Mouse (Mus musculus) gastrocnemius, adult 2 months (tissue): Measurements from ENCODE around the gene Oaf. TPM values are rescaled to one million over a fixed set of nuclear protein-coding genes. Genes with fewer than 3 reads are reported as not detected.

ENCODE experiments used
- DNase-seq: peaks from one replicate; pipeline ENCODE4 v3.0.0; 2022
- H3K27ac ChIP-seq: fragments of 200-600 bp; 2 replicates; pipeline ENCODE4 v1.8.1; 2022; ENCODE audit warnings: mild to moderate bottlenecking
- H3K4me3 ChIP-seq: fragments of 200-600 bp; 2 replicates; pipeline ENCODE4 v1.8.1; 2022; ENCODE audit warnings: mild to moderate bottlenecking, moderate library complexity
- CTCF ChIP-seq: fragments of 200-600 bp; IDR thresholded peaks from 2 replicates; pipeline ENCODE4 v1.8.1; 2022; ENCODE audit warnings: antibody characterized with exemption, mild to moderate bottlenecking, moderate library complexity
- intact Hi-C: fragments of 180-260 bp; cut with DNase I; formaldehyde crosslinking; loops from one replicate; pipeline ENCODE4 v1.15.1; 2025
- total RNA-seq, 2 experiments: library from RNA; stranded (reverse); gene quantifications; 2 replicates each; pipeline ENCODE4 v1.2.3; 2021

Gene Oaf
- total RNA-seq, 2 experiments from 2014 or later = 2.9 to 8.9 TPM

- no peak for TF ChIP-seq CTCF
- Histone ChIP-seq H3K4me3 (peak overlapping the region; percentile 42), H3K27ac (no peak overlapping the region)
- DNase-seq = no peak
- intact Hi-C loops = no loop called here
Observed at GRCm38 (mm10) chr9:43205343-43206021, 34.2 kb downstream of the Oaf start.

DNA sequence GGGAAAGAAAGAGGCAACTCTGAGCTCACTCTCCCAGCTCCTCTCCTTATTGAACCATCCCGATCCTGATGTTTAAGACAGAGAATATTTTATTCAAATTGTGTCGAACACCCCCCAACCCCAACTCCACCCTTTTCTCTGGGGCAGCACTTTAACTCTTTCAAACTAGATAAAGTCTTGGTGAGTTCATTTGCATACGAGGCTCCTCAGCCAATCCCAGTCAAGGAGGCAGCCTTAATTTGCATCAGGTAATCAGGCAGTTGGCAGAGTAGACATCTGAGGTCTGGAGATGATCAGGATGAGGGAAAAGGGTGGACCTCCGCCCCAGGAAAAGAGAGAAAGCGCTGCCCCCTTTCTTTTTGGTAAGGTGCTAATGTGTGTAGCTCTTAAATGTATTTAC lies 39.5 kb downstream of the Oaf start:
- TF ChIP-seq CTCF = no peak
- no peak overlapping the region for H3K27ac ChIP-seq
- intact Hi-C loops = no loop called here

DNA sequence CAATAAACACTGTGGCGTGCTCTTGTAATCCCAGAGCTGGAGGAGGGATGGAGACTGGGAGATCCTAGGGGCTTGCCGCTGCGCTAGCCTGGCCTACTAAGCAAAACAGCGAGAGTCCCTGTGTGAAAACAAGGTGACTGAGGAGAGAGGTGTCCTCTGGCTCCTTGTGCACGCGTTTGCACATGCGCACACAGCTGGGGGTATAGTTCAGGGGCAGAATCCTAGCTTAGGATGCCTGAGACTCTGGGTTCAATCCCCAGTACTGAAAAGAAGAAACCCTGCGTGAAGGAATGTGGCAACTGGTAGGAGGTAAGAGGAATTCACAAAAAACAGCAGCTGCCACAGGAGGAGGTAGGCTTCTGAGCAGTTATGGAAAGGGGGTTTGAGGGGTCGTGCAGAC lies 45.7 kb downstream of the Oaf start:
- no peak for TF ChIP-seq CTCF
- no peak for DNase-seq
- Histone ChIP-seq H3K27ac (no peak overlapping the region), H3K4me3 (no peak overlapping the region)
- intact Hi-C loops = no loop called here

More for the DNA sequence above, 39.5 kb downstream of the Oaf start:
- no peak for DNase-seq
- no peak overlapping the region for H3K4me3 ChIP-seq

- intact Hi-C loops = no loop called here
- H3K4me3 ChIP-seq = no peak overlapping the region
- DNase-seq = no peak
- H3K27ac ChIP-seq = no peak overlapping the region
- no peak for TF ChIP-seq CTCF
Observed at GRCm38 (mm10) chr9:43191561-43191960, 48.1 kb downstream of the Oaf start.

DNA sequence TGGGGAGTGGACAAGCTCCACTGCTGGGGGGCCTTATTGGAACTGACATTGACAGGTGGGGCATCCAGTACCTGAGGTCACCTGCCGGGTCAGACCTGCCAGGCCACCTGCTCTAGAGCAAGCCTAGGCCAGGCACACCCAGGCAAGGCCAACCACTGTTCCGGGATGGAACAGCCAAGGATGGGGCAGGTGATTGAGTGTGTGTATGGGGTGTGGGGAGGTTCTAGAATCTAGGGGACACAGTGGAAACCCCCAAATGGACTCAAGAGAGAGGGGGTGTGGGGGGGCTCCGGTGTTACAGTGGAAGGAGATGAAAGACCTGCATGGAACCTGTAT lies 50.7 kb downstream of the Oaf start:
- Histone ChIP-seq H3K27ac (no peak overlapping the region), H3K4me3 (no peak overlapping the region)
- TF ChIP-seq CTCF = no peak
- intact Hi-C loops = no loop called here
- no peak for DNase-seq

GRCm38 (mm10) chr9:43188309-43189020 lies 51.2 kb downstream of the Oaf start:
- intact Hi-C loops = no loop called here
- no peak for DNase-seq
- no peak for TF ChIP-seq CTCF
- Histone ChIP-seq H3K4me3 (no peak overlapping the region), H3K27ac (no peak overlapping the region)

DNA sequence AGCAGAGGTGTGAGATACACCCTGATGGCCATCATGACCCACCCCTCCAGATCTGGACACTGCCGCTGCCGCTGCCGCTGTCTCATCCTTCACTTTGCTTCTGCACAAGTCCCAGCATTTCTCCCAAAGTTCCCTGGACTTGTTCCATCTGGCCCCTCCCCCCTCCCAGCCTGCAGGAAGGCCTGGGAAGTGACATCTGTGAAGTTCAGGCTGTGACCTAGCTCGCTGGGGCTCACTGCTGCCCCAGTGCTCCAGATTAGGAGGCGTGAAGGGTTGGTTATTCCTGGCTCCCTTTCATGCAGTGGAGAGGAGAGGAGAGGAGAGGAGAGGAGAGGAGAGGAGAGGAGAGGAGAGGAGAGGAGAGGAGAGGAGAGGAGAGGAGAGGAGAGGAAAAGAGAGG lies 60.1 kb downstream of the Oaf start:
- DNase-seq = no peak
- no peak for TF ChIP-seq CTCF
- no peak overlapping the region for H3K4me3 ChIP-seq
- intact Hi-C loops = no loop called here
- no peak overlapping the region for H3K27ac ChIP-seq

- H3K27ac ChIP-seq = no peak overlapping the region
- H3K4me3 ChIP-seq = no peak overlapping the region
- DNase-seq = no peak
- intact Hi-C loops = no loop called here
- peak; percentile 3; the same call in 1 of the 2 replicates for TF ChIP-seq CTCF
Observed at GRCm38 (mm10) chr9:43178172-43178571, 61.5 kb downstream of the Oaf start.

Other genes with a start within 250 kb of the Oaf start
- 10 to 100 TPM; 41.9 to 61.9 TPM for gene Arhgef12, start 132.7 kb downstream of the Oaf start, total RNA-seq
- gene Tmem136, start 123.3 kb downstream of the Oaf start, total RNA-seq = 1 to 10 TPM; 2.3 to 3.0 TPM
- under 1 TPM; 0.11 to 0.15 TPM for gene Pou2f3, start 29.5 kb downstream of the Oaf start, total RNA-seq
- gene Trim29, start 70.9 kb upstream of the Oaf start, total RNA-seq = not detected